Comparison of ENCODE assay signal across 11 mouse cellular contexts in genomic region chr7:110739764-110740163, GRCm38 (mm10). TPM values are rescaled to one million over a fixed set of nuclear protein-coding genes. Genes with fewer than 3 reads are reported as not detected.
DNase-seq lines count a peak whose midpoint lies in the region; ATAC-seq lines count a peak whose summit lies in the region.
"Had no signal": no experiment of that assay in that cellular context is flagged by ENCODE, and none has a peak within 500 bp of the region (broad histone marks: within the 10 kb centered on the region; RNA-seq: fewer than 3 reads in every experiment).

No protein-coding gene starts in this region.

- no peaks in the 10 kb centered on the region for H3K36me3 ChIP-seq in hindbrain, embryonic 10.5 days
- no peaks in the 10 kb centered on the region for H3K36me3 ChIP-seq in hindbrain, embryonic 11.5 days (ENCODE audit: control insufficient read depth, insufficient read depth, low read length)
- no peaks in the 10 kb centered on the region for H3K36me3 ChIP-seq in neural tube, embryonic 13.5 days
- no peaks in the 10 kb centered on the region for H3K36me3 ChIP-seq in hindbrain, embryonic 15.5 days
- H3K36me3 ChIP-seq: liver, embryonic 15.5 days had no signal

- H3K27me3 ChIP-seq in hindbrain, embryonic 10.5 days (ENCODE audit: insufficient read depth, poor library complexity, severe bottlenecking), result no peaks in the 10 kb centered on the region
- no peaks in the 10 kb centered on the region for H3K27me3 ChIP-seq in hindbrain, embryonic 11.5 days (ENCODE audit: control insufficient read depth, insufficient read depth, low read length)
- no peaks in the 10 kb centered on the region for H3K27me3 ChIP-seq in neural tube, embryonic 13.5 days
- no peaks in the 10 kb centered on the region for H3K27me3 ChIP-seq in hindbrain, embryonic 15.5 days
- H3K27me3 ChIP-seq: liver, embryonic 15.5 days; Patski had no signal

- H3K4me3 ChIP-seq in hindbrain, embryonic 10.5 days, result no peak overlapping the region
- no peak overlapping the region for H3K4me3 ChIP-seq in hindbrain, embryonic 11.5 days (ENCODE audit: low read depth, low read length)
- H3K4me3 ChIP-seq in neural tube, embryonic 13.5 days, result no peak overlapping the region
- H3K4me3 ChIP-seq in hindbrain, embryonic 15.5 days, result no peak overlapping the region
- H3K4me3 ChIP-seq: liver, embryonic 15.5 days had no signal

- WGBS in hindbrain, embryonic 10.5 days, result 20% methylated on average over 5 of the region's 5 CpGs
- WGBS in hindbrain, embryonic 11.5 days, result 29% methylated on average over 5 of the region's 5 CpGs
- WGBS in neural tube, embryonic 13.5 days, result 39% methylated on average over 5 of the region's 5 CpGs
- WGBS in hindbrain, embryonic 15.5 days, result 34% methylated on average over 5 of the region's 5 CpGs

- peak overlapping the region; percentile 50 for H3K27ac ChIP-seq in hindbrain, embryonic 10.5 days
- no peak overlapping the region for H3K27ac ChIP-seq in hindbrain, embryonic 11.5 days (ENCODE audit: low read depth, low read length)
- peak overlapping the region; percentile 49; the same call in 1 of the 2 replicates for H3K27ac ChIP-seq in neural tube, embryonic 13.5 days (replicated peaks)
- peak overlapping the region; percentile 50 for H3K27ac ChIP-seq in hindbrain, embryonic 15.5 days (replicated peaks)
- H3K27ac ChIP-seq: liver, embryonic 15.5 days had no signal

- peaks cover 19% of the 10 kb centered on the region for H3K4me1 ChIP-seq in hindbrain, embryonic 10.5 days (replicated peaks)
- no peaks in the 10 kb centered on the region for H3K4me1 ChIP-seq in hindbrain, embryonic 11.5 days (replicated peaks; ENCODE audit: control insufficient read depth, insufficient read depth, low read length)
- H3K4me1 ChIP-seq in neural tube, embryonic 13.5 days (replicated peaks), result peaks cover 18% of the 10 kb centered on the region
- H3K4me1 ChIP-seq in hindbrain, embryonic 15.5 days (replicated peaks), result peaks cover 22% of the 10 kb centered on the region
- H3K4me1 ChIP-seq: liver, embryonic 15.5 days had no signal

- H3K9ac ChIP-seq in hindbrain, embryonic 11.5 days (ENCODE audit: low read depth, low read length), result no peak overlapping the region
- no peak overlapping the region for H3K9ac ChIP-seq in neural tube, embryonic 13.5 days
- no peak overlapping the region for H3K9ac ChIP-seq in hindbrain, embryonic 15.5 days
- H3K9ac ChIP-seq: liver, embryonic 15.5 days had no signal

- 0 out of 2 replicates have a peak, but pooled peaks cover 5% of the 10 kb centered on the region for H3K9me3 ChIP-seq in hindbrain, embryonic 10.5 days
- no peaks in the 10 kb centered on the region for H3K9me3 ChIP-seq in hindbrain, embryonic 11.5 days (ENCODE audit: control insufficient read depth, low read length)
- no peaks in the 10 kb centered on the region for H3K9me3 ChIP-seq in neural tube, embryonic 13.5 days
- no peaks in the 10 kb centered on the region for H3K9me3 ChIP-seq in hindbrain, embryonic 15.5 days
- H3K9me3 ChIP-seq: liver, embryonic 15.5 days had no signal

- no peak for ATAC-seq in hindbrain, embryonic 11.5 days (ENCODE audit: low FRiP score)
- ATAC-seq in neural tube, embryonic 13.5 days (ENCODE audit: low read depth), result peak; percentile 36; the same call in 1 of the 2 replicates
- peak; percentile 54 for ATAC-seq in hindbrain, embryonic 15.5 days (ENCODE audit: low FRiP score, low read depth)
- ATAC-seq: Patski had no signal

- DNase-seq in hindbrain, embryonic 10.5 days (ENCODE audit: low spot score), result no peak
- no peak for DNase-seq in hindbrain, embryonic 11.5 days (ENCODE audit: low spot score)
- no peak for DNase-seq in neural tube, embryonic 10.5 days (ENCODE audit: extremely low spot score, low spot score)
- no peak for DNase-seq in ovary, postnatal 36 days (ENCODE audit: low spot score)
- no peak for DNase-seq in urinary bladder, postnatal 14 days (ENCODE audit: low spot score)
- DNase-seq in frontal cortex, postnatal 36 days (ENCODE audit: low spot score in 2 of 2), result no peak
- DNase-seq: gastrocnemius, postnatal 14 days had no signal

- H3K4me2 ChIP-seq in hindbrain, embryonic 11.5 days (replicated peaks; ENCODE audit: low read depth, low read length), result no peak overlapping the region
- no peak overlapping the region for H3K4me2 ChIP-seq in neural tube, embryonic 13.5 days
- H3K4me2 ChIP-seq in hindbrain, embryonic 15.5 days, result no peak overlapping the region
- H3K4me2 ChIP-seq: liver, embryonic 15.5 days had no signal

RNA-seq across cellular contexts. Expression of gene Ampd3, which starts 28.2 kb away (rescaled TPM):
- 1.7 and 1.9 TPM in 2 replicates for polyA plus RNA-seq in hindbrain, embryonic 10.5 days (2016; fragmentation: Nextera tagmentation; extraction: Ambion mirVana)
- 1.3 and 1.4 TPM in 2 replicates for polyA plus RNA-seq in hindbrain, embryonic 11.5 days (2014; fragmentation: Nextera tagmentation; extraction: Ambion mirVana)
- polyA plus RNA-seq in neural tube, embryonic 13.5 days (2015; fragmentation: Nextera tagmentation; extraction: Ambion mirVana), result 5.2 and 5.4 TPM in 2 replicates
- polyA plus RNA-seq in hindbrain, embryonic 15.5 days (2015; fragmentation: Nextera tagmentation; extraction: Ambion mirVana), result 11.9 TPM in 2 replicates
